In the genomic region with DNA sequence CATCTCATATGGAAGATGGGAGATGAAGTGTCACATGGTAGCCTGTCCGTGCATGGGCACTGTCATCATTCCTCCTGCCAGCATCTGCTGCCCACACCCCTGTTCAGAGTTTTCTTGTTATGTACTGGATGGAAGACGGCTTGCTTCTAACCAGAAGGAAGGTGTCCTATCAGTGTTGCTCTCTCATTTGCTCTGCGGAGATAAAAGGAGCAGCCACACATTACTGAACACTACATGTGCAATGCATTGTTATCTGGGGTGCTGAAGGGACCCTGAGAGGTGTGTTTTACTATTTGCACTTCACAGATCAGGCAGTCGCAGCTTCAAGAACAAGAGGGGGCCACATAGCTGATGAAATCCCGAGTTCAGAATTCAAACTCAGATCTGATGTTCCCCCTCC, we compare ENCODE assay signal across 16 mouse cellular contexts.
"Had no signal": no experiment of that assay in that cellular context is flagged by ENCODE, and none has a peak within 500 bp of the region (broad histone marks: within the 10 kb centered on the region; RNA-seq: fewer than 3 reads in every experiment).

No protein-coding gene starts in this region.

- H3K36me3 ChIP-seq: limb, embryonic 12.5 days; limb, embryonic 15.5 days; midbrain, embryonic 12.5 days; midbrain, embryonic 15.5 days; neural tube, embryonic 12.5 days had no signal

- H3K9ac ChIP-seq: limb, embryonic 12.5 days; limb, embryonic 15.5 days; midbrain, embryonic 12.5 days; midbrain, embryonic 15.5 days; neural tube, embryonic 12.5 days had no signal

- DNase-seq: kidney, adult 2 months; kidney, postnatal 25 days; layer of hippocampus, postnatal 36 days; lung, adult 2 months; lung, postnatal 14 days; lung, postnatal 4 days; thymus, adult 18-20 months; thymus, postnatal 36 days had no signal

- H3K4me2 ChIP-seq: limb, embryonic 12.5 days; limb, embryonic 15.5 days; midbrain, embryonic 12.5 days; midbrain, embryonic 15.5 days; neural tube, embryonic 12.5 days had no signal

- H3K9me3 ChIP-seq: limb, embryonic 15.5 days; midbrain, embryonic 12.5 days; midbrain, embryonic 15.5 days; neural tube, embryonic 12.5 days had no signal

- H3K4me3 ChIP-seq: left cerebral cortex, adult 2 months; limb, embryonic 12.5 days; limb, embryonic 15.5 days; midbrain, embryonic 12.5 days; midbrain, embryonic 15.5 days; neural tube, embryonic 12.5 days had no signal

- H3K27ac ChIP-seq: kidney, postnatal 0 days; left cerebral cortex, adult 2 months; limb, embryonic 12.5 days; limb, embryonic 15.5 days; midbrain, embryonic 12.5 days; midbrain, embryonic 15.5 days; neural tube, embryonic 12.5 days had no signal

- ATAC-seq: intestine, postnatal 0 days; midbrain, embryonic 15.5 days had no signal

- H3K4me1 ChIP-seq: limb, embryonic 12.5 days had no signal

- H3K27me3 ChIP-seq: limb, embryonic 15.5 days; midbrain, embryonic 12.5 days; midbrain, embryonic 15.5 days; neural tube, embryonic 12.5 days had no signal
